Mouse (Mus musculus) liver, embryonic 12.5 days (tissue): ENCODE results near the gene Abcb1a. TPM values are rescaled to one million over a fixed set of nuclear protein-coding genes. Genes with fewer than 3 reads are reported as not detected.
"Not testable (repeated sequence)": the region's sequence is repeated elsewhere in the genome, so short reads cannot be mapped to it uniquely, and the experiment has no call there.

Experiments
- ATAC-seq: fragments of 200-750 bp; cut with Nextera tagmentation; 2 replicates; pipeline ENCODE4 v1.8.0; 2017; ENCODE audit warnings: moderate number of reproducible peaks, mild to moderate bottlenecking, moderate library complexity
- H3K27ac ChIP-seq: fragments of 300-500 bp; sonication (generic); 2 replicates; pipeline ENCODE4 v1.5.1; 2016; ENCODE audit warnings: mild to moderate bottlenecking
- H3K27me3 ChIP-seq: fragments of 300-500 bp; sonication (generic); replicated peaks from 2 replicates; pipeline ENCODE4 v1.6.1; 2016; ENCODE audit warnings: mild to moderate bottlenecking, moderate library complexity
- H3K36me3 ChIP-seq: fragments of 300-500 bp; sonication (generic); 2 replicates; pipeline ENCODE4 v1.6.1; 2016; ENCODE audit warnings: mild to moderate bottlenecking, moderate library complexity
- H3K4me1 ChIP-seq: fragments of 300-500 bp; sonication (generic); 2 replicates; pipeline ENCODE4 v1.6.1; 2016
- H3K4me2 ChIP-seq: fragments of 300-500 bp; sonication (generic); 2 replicates; pipeline ENCODE4 v1.6.1; 2016; ENCODE audit warnings: mild to moderate bottlenecking, moderate library complexity
- H3K4me3 ChIP-seq: fragments of 300-500 bp; sonication (generic); 2 replicates; pipeline ENCODE4 v1.5.1; 2016; ENCODE audit warnings: mild to moderate bottlenecking, moderate library complexity
- H3K9ac ChIP-seq: fragments of 300-500 bp; sonication (generic); 2 replicates; pipeline ENCODE4 v1.6.1; 2016; ENCODE audit warnings: mild to moderate bottlenecking, moderate library complexity
- H3K9me3 ChIP-seq: fragments of 300-500 bp; sonication (generic); replicated peaks from 2 replicates; pipeline ENCODE4 v1.6.1; 2016; ENCODE audit warnings: mild to moderate bottlenecking, moderate library complexity
- WGBS: fragments of 180-500 bp; shearing (Covaris S2); methylation state at CpG from one replicate; pipeline ENCODE4 v1.1.7; 2016; ENCODE audit not compliant: insufficient replicate concordance; 5-methylcytosine and 5-hydroxymethylcytosine counted together
- polyA plus RNA-seq: library from polyadenylated mRNA; unstranded; fragments of >200 nt; fragmentation: Nextera tagmentation; extraction: Ambion mirVana; gene quantifications from 2 replicates; pipeline ENCODE4 v1.2.1, GENCODE M21; 2016

Abcb1a gene
- polyA plus RNA-seq, 1 experiment from 2014 or later, result 0.27 TPM

DNA sequence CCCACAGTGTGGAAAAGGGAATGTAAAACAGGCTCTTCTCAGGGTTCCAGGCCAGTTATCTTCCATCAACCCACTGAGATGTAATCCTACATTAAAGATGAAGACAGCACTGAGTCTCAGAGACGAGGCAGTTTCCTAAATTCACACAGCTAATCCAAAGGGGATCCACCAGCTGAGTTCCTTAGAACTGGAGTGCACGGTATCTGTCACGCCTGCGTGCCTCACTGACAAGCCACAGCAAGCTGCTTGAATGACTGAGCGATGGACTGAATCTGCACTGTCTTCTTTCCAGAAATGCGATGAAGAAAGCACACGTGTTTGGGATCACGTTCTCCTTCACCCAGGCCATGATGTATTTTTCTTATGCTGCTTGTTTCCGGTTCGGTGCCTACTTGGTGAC lies 73.4 kb downstream of the Abcb1a start:
- not testable (repeated sequence) for H3K27me3 ChIP-seq, H3K4me3 ChIP-seq, H3K4me1 ChIP-seq, H3K9ac ChIP-seq, H3K9me3 ChIP-seq, ATAC-seq, H3K36me3 ChIP-seq, H3K27ac ChIP-seq, H3K4me2 ChIP-seq
- 74% methylated on average over 9 of the region's 10 CpGs for WGBS

DNA sequence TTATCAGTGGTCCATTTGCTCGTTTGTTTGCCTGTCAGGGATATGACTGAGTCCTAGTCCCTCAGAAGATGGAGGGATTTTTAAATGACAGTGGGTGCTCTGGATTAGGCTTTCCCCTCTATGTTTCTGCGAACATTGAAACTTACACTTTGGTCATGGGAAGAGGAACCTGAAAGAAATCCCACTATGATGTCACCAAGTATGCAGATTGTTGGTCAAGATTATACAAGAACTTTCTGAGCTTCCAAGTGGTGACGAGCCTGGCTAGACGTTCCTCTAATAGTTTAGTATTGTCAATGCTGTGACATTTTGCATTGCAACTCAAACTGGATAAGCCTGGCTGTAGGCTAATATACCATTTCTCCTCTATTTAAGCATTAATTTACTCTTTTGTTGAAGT lies 76.5 kb downstream of the Abcb1a start:
- H3K4me1 ChIP-seq, result no peaks in the 10 kb centered on the region
- H3K4me3 ChIP-seq, result no peak overlapping the region
- no peaks in the 10 kb centered on the region for H3K36me3 ChIP-seq
- H3K9me3 ChIP-seq, result no peaks in the 10 kb centered on the region
- no peak for ATAC-seq
- no peak overlapping the region for H3K27ac ChIP-seq
- H3K27me3 ChIP-seq, result no peaks in the 10 kb centered on the region
- no peak overlapping the region for H3K9ac ChIP-seq
- 54% methylated on average over 4 of the region's 4 CpGs for WGBS
- no peak overlapping the region for H3K4me2 ChIP-seq

DNA sequence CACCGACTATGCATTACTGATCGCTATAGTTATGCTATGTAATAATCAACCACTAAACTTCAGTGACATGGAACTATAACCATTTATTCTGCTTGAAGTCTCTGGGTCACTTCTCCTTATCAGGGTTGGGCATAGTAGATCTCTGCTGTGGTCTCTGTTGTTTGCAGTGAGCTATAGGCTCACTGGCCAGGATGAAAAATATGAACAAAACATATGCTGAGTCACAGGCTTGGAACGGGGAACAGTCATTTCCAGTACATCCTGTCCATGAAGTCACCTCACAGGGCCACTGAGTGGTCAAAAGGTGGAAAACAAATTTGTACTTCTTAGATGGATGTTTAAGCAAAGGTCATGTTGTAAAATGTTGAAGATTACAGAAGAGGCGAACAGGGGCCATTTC lies 77.2 kb downstream of the Abcb1a start:
- Histone ChIP-seq H3K4me3 (no peak overlapping the region), H3K27ac (no peak overlapping the region), H3K9me3 (no peaks in the 10 kb centered on the region), H3K4me1 (no peaks in the 10 kb centered on the region), H3K27me3 (no peaks in the 10 kb centered on the region), H3K36me3 (no peaks in the 10 kb centered on the region), H3K4me2 (no peak overlapping the region), H3K9ac (no peak overlapping the region)
- WGBS, result 72% methylated on average over 4 of the region's 4 CpGs
- no peak for ATAC-seq

DNA sequence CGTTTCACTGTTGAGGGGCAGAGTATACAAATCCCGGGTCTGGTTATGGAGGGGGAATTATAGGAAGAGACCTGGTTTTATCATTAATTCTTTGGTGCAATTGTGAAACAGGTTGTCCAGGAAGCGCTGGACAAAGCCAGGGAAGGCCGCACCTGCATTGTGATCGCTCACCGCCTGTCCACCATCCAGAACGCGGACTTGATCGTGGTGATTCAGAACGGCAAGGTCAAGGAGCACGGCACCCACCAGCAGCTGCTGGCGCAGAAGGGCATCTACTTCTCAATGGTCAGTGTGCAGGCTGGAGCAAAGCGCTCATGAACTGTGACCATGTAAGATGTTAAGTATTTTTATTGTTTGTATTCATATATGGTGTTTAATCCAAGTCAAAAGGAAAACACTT lies 87.4 kb downstream of the Abcb1a start:
- WGBS, result 78% methylated on average over 13 of the region's 13 CpGs
- not testable (repeated sequence) for H3K9ac ChIP-seq, H3K4me3 ChIP-seq, H3K4me1 ChIP-seq, H3K27me3 ChIP-seq, H3K36me3 ChIP-seq, ATAC-seq, H3K4me2 ChIP-seq, H3K9me3 ChIP-seq, H3K27ac ChIP-seq

DNA sequence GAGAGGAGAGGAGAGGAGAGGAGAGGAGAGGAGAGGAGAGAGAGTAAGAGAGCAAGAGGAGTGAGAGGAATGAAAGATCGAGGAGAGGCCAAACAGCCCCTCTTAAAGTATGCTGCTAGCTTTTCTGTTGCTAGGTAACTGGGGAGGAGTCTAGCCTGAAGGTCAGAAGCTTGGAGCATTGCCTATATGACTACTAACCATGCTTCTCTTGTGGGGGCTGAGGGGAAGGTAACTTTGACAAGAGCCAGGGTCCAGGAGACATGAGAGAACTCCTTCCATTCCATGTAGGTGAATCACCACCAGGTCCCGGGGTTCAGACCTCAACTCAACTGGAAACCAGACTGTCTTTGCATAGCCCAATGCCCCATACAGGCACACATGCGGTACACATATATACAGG lies 113.0 kb downstream of the Abcb1a start:
- ATAC-seq, result no peak
- H3K4me3 ChIP-seq, result no peak overlapping the region
- H3K27ac ChIP-seq, result no peak overlapping the region
- H3K36me3 ChIP-seq, result no peaks in the 10 kb centered on the region
- 58% methylated on average over 3 of the region's 3 CpGs for WGBS
- no peak overlapping the region for H3K4me2 ChIP-seq
- H3K9ac ChIP-seq, result no peak overlapping the region
- no peaks in the 10 kb centered on the region for H3K4me1 ChIP-seq
- H3K27me3 ChIP-seq, result no peaks in the 10 kb centered on the region
- no peaks in the 10 kb centered on the region for H3K9me3 ChIP-seq

DNA sequence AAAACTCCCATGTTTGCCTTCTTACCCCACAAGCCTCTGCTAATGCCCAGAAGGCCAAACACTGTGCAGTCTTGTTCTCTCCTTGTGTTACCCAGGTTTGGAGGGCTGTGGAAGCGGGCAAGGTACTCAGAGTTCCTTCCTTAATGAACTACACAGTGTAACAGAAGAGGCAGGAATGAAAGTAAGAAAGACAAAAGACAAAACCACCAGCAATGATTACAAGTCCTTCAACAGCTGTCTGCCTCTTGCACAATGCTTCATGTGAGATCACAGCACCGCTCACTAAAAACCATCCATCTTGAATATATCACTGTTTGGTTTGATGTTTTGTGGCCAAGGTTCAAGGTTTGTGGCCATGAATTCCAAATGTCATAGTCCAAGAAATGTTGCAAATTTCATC lies 118.4 kb downstream of the Abcb1a start:
- no peak overlapping the region for H3K9ac ChIP-seq
- H3K4me1 ChIP-seq, result no peaks in the 10 kb centered on the region
- no peak overlapping the region for H3K4me2 ChIP-seq
- H3K27me3 ChIP-seq, result no peaks in the 10 kb centered on the region
- H3K36me3 ChIP-seq, result no peaks in the 10 kb centered on the region
- WGBS, result 62% methylated on average over 2 of the region's 2 CpGs
- H3K27ac ChIP-seq, result no peak overlapping the region
- no peak overlapping the region for H3K4me3 ChIP-seq
- ATAC-seq, result no peak
- no peaks in the 10 kb centered on the region for H3K9me3 ChIP-seq

DNA sequence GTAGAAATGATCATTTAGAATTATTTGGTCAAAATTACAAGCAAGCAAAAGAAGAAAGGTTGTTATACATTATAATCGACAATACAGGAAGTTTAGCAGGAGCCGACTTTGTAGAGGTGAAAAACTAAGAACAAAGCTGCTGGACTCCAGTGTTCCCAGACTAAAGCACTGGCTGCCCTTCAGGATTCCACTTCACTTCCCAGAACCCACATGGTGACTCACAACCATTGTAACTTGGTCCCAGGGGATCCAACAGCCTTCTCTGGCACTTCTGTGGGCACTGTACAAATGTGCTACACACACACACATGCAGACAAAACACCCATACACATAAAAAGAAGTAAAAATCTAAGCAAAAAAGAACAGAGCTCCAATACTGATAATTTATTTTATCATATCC lies 118.9 kb downstream of the Abcb1a start:
- no peak overlapping the region for H3K27ac ChIP-seq
- no peaks in the 10 kb centered on the region for H3K4me1 ChIP-seq
- no peak overlapping the region for H3K9ac ChIP-seq
- no peaks in the 10 kb centered on the region for H3K27me3 ChIP-seq
- H3K4me3 ChIP-seq, result no peak overlapping the region
- ATAC-seq, result no peak
- H3K4me2 ChIP-seq, result no peak overlapping the region
- no peaks in the 10 kb centered on the region for H3K9me3 ChIP-seq
- no peaks in the 10 kb centered on the region for H3K36me3 ChIP-seq
- WGBS, result 59% methylated on average over 2 of the region's 2 CpGs

DNA sequence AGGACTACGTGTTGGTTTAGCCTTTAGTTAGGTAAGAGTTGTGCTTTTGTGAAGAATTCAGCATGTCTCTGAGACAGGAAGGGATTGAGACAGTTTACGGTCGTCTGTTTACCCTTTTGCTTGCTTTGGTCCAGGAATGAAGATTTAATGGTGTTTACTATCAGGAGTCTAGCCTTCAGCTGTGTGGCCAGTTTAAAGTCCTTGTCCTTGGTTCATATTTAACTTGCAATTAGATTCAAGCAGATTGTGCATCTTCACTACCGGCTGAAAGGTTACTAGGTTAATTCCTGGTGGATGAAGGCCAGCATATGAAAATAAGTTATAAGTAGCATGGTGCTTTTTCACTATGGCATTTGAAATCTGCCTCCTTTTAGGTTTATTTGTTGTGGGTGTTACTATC lies 132.4 kb downstream of the Abcb1a start:
- Histone ChIP-seq H3K36me3 (no peaks in the 10 kb centered on the region), H3K4me3 (no peak overlapping the region), H3K4me1 (no peaks in the 10 kb centered on the region), H3K9me3 (no peaks in the 10 kb centered on the region), H3K4me2 (no peak overlapping the region), H3K27ac (no peak overlapping the region), H3K27me3 (peaks cover 3% of the 10 kb centered on the region; the same call in 1 of the 2 replicates), H3K9ac (no peak overlapping the region)
- WGBS, result 70% methylated on average over 4 of the region's 4 CpGs
- no peak for ATAC-seq

Other genes starting within 250 kb of the Abcb1a start
- gene Dbf4, start 237.4 kb upstream of the Abcb1a start, polyA plus RNA-seq, result 41.9 and 46.2 TPM in 2 replicates
- gene Slc25a40, start 237.2 kb upstream of the Abcb1a start, polyA plus RNA-seq, result 5.3 TPM in 2 replicates
- gene Rundc3b, start 37.1 kb upstream of the Abcb1a start, polyA plus RNA-seq, result 0.39 and 0.41 TPM in 2 replicates
- gene Abcb1b, start 138.1 kb downstream of the Abcb1a start, polyA plus RNA-seq, result 0.89 and 1.2 TPM in 2 replicates
- gene Abcb4, start 233.6 kb downstream of the Abcb1a start, polyA plus RNA-seq, result 37.8 and 40.1 TPM in 2 replicates